Mouse (Mus musculus): ENCODE measurements around the gene Katnal1.

DNA sequence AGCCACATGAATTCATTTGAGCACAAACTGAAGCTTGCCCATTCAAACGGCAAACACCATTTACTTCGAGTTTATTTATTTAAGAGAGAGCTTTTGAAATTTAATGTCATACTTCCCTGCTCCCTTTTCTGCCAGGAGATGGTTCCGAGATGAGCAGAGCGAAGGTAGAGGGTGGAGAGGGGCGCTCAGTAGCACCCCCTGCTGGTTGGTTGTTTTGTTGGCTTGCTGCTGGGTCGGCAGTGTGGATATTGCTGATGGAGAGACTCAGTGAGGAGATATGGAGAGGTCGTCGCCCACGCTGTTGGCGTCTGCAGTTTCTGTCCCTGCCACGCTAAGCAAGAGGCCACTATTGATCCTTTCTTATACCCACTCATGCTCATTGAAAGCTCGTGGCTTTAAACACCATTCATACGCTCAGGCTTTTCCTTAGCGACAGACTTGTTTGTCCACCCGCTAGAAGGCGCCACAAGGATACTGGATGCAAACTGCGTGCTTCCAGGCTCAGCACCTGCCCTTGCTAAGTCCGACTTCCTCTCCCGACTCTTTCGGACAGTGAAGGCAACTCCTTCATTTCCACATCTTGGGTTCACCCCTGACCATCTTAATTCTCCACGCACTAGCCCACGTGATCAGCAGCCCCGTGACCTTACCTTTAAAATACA lies 97.4 kb downstream of the Katnal1 start:
- TF ChIP-seq CTCF (IDR thresholded peaks at IDR 0.05; ENCODE audit: borderline replicate concordance, control insufficient read depth, extremely low read depth, insufficient read depth, low read length, poor library complexity): peak; percentile 92
- TF ChIP-seq POLR2A (IDR thresholded peaks at IDR 0.05; ENCODE audit: control insufficient read depth, extremely low read depth, insufficient read depth, low read length, poor library complexity): no peak
